Mouse (Mus musculus) liver, postnatal 0 days (tissue): ENCODE measurements around the gene Zfhx3. TPM values are rescaled to one million over a fixed set of nuclear protein-coding genes. Genes with fewer than 3 reads are reported as not detected.
"Not testable (repeated sequence)": the region's sequence is repeated elsewhere in the genome, so short reads cannot be mapped to it uniquely, and the experiment has no call there.

Experiments
- ATAC-seq: fragments of 200-750 bp; cut with Nextera tagmentation; 2 replicates; pipeline ENCODE4 v1.8.0; 2017; ENCODE audit warnings: mild to moderate bottlenecking, moderate library complexity
- DNase-seq: peaks from one replicate; pipeline ENCODE4 v3.0.0-alpha.2; 2016
- H3K27ac ChIP-seq: fragments of 300-500 bp; sonication (generic); 2 replicates; pipeline ENCODE4 v1.5.1; 2014; ENCODE audit warnings: antibody characterized with exemption, moderate library complexity, mild to moderate bottlenecking, low read depth
- H3K27me3 ChIP-seq: fragments of 300-500 bp; sonication (generic); 2 replicates; pipeline ENCODE4 v1.6.1; 2014; ENCODE audit warnings: low read length, control low read depth, mixed read lengths; ENCODE audit not compliant: insufficient read depth
- H3K36me3 ChIP-seq: fragments of 300-500 bp; sonication (generic); replicated peaks from 2 replicates; pipeline ENCODE4 v1.6.1; 2014; ENCODE audit warnings: mild to moderate bottlenecking, control low read depth, low read length, moderate library complexity, mixed read lengths; ENCODE audit not compliant: insufficient read depth
- H3K4me1 ChIP-seq: fragments of 300-500 bp; sonication (generic); 2 replicates; pipeline ENCODE4 v1.6.1; 2014; ENCODE audit warnings: antibody characterized with exemption, mild to moderate bottlenecking, control low read depth; ENCODE audit not compliant: insufficient read depth
- H3K4me2 ChIP-seq: fragments of 300-500 bp; sonication (generic); 2 replicates; pipeline ENCODE4 v1.6.1; 2014; ENCODE audit warnings: low read depth, mild to moderate bottlenecking, low read length, moderate library complexity, mixed read lengths
- H3K4me3 ChIP-seq: fragments of 300-500 bp; sonication (generic); 2 replicates; pipeline ENCODE4 v1.5.1; 2014; ENCODE audit warnings: low read depth, low read length
- H3K9ac ChIP-seq: fragments of 300-500 bp; sonication (generic); replicated peaks from 2 replicates; pipeline ENCODE4 v1.6.1; 2014; ENCODE audit warnings: mild to moderate bottlenecking, moderate library complexity
- H3K9me3 ChIP-seq: fragments of 300-500 bp; sonication (generic); 2 replicates; pipeline ENCODE4 v1.6.1; 2016; ENCODE audit warnings: mild to moderate bottlenecking, control low read depth, low read length, mixed read lengths
- CTCF ChIP-seq: sonication (generic); IDR thresholded peaks from 2 replicates; pipeline ENCODE4 v1.5.1; 2016; ENCODE audit warnings: antibody characterized with exemption, low read depth
- EP300 ChIP-seq: IDR thresholded peaks from 2 replicates; pipeline ENCODE4 v1.6.1; 2016; ENCODE audit warnings: antibody characterized with exemption, low read depth, mild to moderate bottlenecking
- WGBS: fragments of 180-500 bp; shearing (Covaris S2); extraction: QIAGEN DNeasy Blood & Tissue Kit; methylation state at CpG from one replicate; pipeline ENCODE4 v1.1.7; 2014; ENCODE audit not compliant: insufficient replicate concordance; 5-methylcytosine and 5-hydroxymethylcytosine counted together
- polyA plus RNA-seq: library from polyadenylated mRNA; unstranded; fragments of >200 nt; fragmentation: Nextera tagmentation; extraction: Ambion mirVana; gene quantifications from 2 replicates; pipeline ENCODE4 v1.2.1, GENCODE M21; 2015

Zfhx3 gene
- polyA plus RNA-seq, result 0.97 and 1.2 TPM in 2 replicates

DNA sequence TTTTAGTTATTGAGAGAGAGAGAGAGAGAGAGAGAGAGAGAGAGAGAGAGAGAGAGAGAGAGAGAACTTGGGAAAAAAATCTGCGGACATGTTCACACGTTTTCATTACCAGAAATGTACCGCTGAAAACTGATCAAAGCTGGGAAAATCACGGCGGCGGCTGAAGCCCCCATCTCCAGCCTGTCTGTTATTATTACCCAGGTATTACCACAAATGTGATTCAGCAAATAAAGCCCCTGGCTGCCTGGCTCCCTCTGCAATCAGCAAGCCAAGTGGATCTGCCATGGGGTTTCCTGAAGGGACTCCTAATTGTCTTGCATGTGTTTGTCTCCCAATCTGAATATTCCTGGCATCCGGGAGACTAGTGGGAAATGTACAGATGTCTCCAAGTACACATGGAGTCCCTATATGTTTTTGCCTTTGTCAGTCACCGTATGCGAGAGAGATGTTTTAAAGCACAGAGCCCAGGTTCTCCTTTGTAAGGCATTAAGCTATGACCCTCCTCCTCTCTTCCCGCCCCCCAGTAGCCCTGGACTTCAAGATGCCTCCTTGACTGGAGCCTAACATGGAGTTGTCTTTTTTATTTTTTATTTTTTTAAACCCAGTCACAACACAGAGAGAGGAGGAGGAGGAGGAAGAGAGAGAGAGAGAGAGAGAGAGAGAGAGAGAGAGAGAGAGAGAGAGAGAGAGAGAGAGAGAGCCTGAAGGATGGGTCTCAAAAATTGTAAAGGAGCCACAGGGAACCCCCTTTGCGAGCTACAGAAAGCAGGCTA lies at the start of gene Zfhx3:
Gene Zfhx3 (plus strand): TSS at position 723 of the 773 bp plus-strand sequence.
- Histone ChIP-seq H3K36me3 (no peaks in the 10 kb centered on the region), H3K27me3 (peaks cover 35% of the 10 kb centered on the region), H3K4me3 (no peak within 1 kb of the TSS), H3K4me1 (no peaks in the 10 kb centered on the region; the same call in 1 of the 2 replicates), H3K4me2 (no peak within 1 kb of the TSS), H3K9ac (no peak within 1 kb of the TSS), H3K9me3 (no peaks in the 10 kb centered on the region), H3K27ac (no peak within 1 kb of the TSS)
- TF ChIP-seq CTCF (no peak), EP300 (no peak)
- DNase-seq (no peak), ATAC-seq (no peak)
- WGBS, result 23% methylated on average over 11 of the region's 11 CpGs

DNA sequence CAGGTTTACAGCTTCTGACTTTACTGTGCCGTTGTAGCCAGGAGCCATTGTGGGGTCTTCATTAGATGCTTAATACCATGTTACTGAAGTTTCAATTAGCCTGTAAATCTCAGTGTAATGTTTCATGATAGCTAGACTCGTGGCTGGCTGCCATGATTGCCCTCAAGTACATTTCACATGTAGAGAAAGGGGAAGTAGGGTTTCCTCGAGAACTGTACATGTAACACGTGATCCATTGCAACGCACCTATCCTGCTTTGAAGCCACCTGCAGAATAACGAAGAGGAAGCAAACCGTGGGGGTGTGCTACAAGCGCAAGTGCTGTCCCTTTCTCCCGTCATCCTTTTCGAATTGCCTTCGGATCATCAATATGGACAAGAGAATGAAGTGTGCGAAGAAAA lies 23.5 kb upstream of the Zfhx3 start:
- ATAC-seq, result no peak
- DNase-seq, result no peak
- Histone ChIP-seq H3K27me3 (no peaks in the 10 kb centered on the region), H3K4me2 (no peak overlapping the region), H3K36me3 (no peaks in the 10 kb centered on the region), H3K9ac (no peak overlapping the region), H3K27ac (no peak overlapping the region), H3K4me3 (no peak overlapping the region), H3K9me3 (no peaks in the 10 kb centered on the region), H3K4me1 (no peaks in the 10 kb centered on the region)
- 72% methylated on average over 12 of the region's 12 CpGs for WGBS
- TF ChIP-seq CTCF (no peak), EP300 (no peak)

- Histone ChIP-seq H3K4me3 (no peak overlapping the region), H3K27ac (no peak overlapping the region), H3K9ac (no peak overlapping the region), H3K9me3 (no peaks in the 10 kb centered on the region), H3K36me3 (no peaks in the 10 kb centered on the region), H3K4me1 (no peaks in the 10 kb centered on the region), H3K27me3 (no peaks in the 10 kb centered on the region), H3K4me2 (no peak overlapping the region)
- ATAC-seq (no peak), DNase-seq (no peak)
- WGBS, result 74% methylated on average over 15 of the region's 15 CpGs
- TF ChIP-seq EP300 (no peak), CTCF (no peak)
These were observed 16.3 kb upstream of the Zfhx3 start for GRCm38 (mm10) chr8:107926149-107926548.

GRCm38 (mm10) chr8:107936725-107937124 lies 5.7 kb upstream of the Zfhx3 start:
- Histone ChIP-seq H3K9me3 (no peaks in the 10 kb centered on the region), H3K9ac (no peak overlapping the region), H3K4me3 (no peak overlapping the region), H3K27me3 (no peaks in the 10 kb centered on the region), H3K36me3 (no peaks in the 10 kb centered on the region), H3K4me2 (no peak overlapping the region), H3K4me1 (no peaks in the 10 kb centered on the region), H3K27ac (no peak overlapping the region)
- no peak for TF ChIP-seq CTCF
- TF ChIP-seq EP300, result no peak
- ATAC-seq, result no peak
- no peak for DNase-seq
- WGBS, result 84% methylated on average over 4 of the region's 4 CpGs

DNA sequence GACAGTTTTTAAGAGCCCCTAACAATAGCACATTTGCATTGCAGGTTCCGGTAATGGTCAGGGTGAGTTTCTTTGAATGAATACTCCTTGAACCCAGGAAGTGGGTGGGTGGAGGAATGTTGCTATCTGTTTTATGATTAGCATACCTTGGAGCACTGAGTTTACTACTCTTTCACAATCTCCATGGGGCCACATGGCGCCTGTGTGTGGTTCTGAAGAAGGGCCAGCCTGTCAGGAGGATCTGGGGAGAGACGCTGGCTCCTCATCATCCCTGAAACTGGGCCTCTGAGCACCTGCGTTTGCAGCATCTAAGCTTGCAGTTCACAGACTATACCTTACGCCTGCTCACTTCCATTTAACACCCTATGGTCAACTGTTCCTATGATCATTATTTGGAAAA lies 4.2 kb upstream of the Zfhx3 start:
- WGBS, result 77% methylated on average over 5 of the region's 5 CpGs
- H3K4me1 ChIP-seq, H3K4me3 ChIP-seq, H3K36me3 ChIP-seq, H3K9me3 ChIP-seq, H3K9ac ChIP-seq, H3K4me2 ChIP-seq, DNase-seq, H3K27ac ChIP-seq, ATAC-seq, H3K27me3 ChIP-seq: not testable (repeated sequence)

GRCm38 (mm10) chr8:107940181-107940580 lies 2.3 kb upstream of the Zfhx3 start:
- peaks cover 27% of the 10 kb centered on the region for H3K27me3 ChIP-seq
- no peak overlapping the region for H3K27ac ChIP-seq
- DNase-seq, result no peak
- no peaks in the 10 kb centered on the region; the same call in 1 of the 2 replicates for H3K4me1 ChIP-seq
- WGBS, result 80% methylated on average over 8 of the region's 8 CpGs
- H3K4me3 ChIP-seq, result no peak overlapping the region
- TF ChIP-seq CTCF (no peak), EP300 (no peak)
- ATAC-seq, result no peak
- no peaks in the 10 kb centered on the region for H3K36me3 ChIP-seq
- no peak overlapping the region for H3K9ac ChIP-seq
- no peak overlapping the region for H3K4me2 ChIP-seq
- H3K9me3 ChIP-seq, result no peaks in the 10 kb centered on the region
